Mouse (Mus musculus) adrenal gland, adult 8-10 months (tissue): ENCODE measurements at regions not wholly inside any gene's neighbourhood (a gene's known extent, or its start where the extent isn't known, plus 50 kb on each side); places are given as distances from the start of the nearest gene placed in this dataset.

Source experiments
- DNase-seq: peaks from one replicate; pipeline ENCODE4 v3.0.0; 2022

DNA sequence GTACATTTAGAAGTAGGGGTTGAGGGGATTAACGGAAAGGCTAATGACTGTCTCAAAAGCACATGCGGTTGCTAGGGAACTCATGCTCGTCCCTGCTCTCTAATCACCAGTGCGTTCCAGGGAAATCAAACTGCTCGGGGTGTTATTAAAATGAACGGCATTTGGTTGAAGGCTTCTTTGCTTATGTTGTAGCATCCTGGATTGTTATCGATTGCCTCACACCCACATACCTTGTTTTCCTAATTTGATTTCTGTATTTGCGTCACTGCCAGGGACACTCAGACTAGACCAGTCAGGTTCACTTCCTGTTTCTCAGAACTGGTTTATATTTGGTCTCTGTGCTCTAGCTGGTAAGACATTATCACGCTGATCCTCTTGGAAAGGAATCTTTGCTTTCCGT, 177.0 kb upstream of the Mkln1 start:
- no peak for DNase-seq

DNA sequence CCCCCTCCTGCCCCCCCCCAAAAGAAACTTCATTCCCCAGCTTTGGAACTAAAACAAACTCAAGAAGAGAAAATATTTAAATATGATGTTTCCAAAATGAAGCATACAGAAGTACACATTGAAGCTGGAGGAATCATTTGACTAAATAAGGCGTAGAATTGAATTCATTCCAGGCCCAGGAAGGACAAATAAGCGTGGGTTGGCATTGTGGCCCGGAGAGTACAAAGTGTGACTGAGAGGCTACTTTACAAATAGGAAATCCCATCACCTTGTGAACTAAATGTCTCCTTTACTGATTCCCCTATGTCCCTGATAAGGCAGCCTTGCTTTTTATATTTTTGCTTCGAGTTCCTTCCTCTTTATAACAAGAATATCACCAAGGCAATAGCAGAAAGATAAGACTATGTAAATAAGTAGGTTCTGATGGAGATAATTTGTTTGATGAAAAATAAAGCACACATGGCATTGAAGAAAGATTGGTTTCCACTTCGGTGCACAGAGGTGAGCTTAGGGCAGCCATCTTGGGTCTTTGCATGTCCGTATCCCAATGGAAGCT, 176.4 kb upstream of the Mkln1 start:
- DNase-seq, result no peak

- DNase-seq, result no peak
Observed at GRCm38 (mm10) chr6:31227406-31227805, 171.1 kb upstream of the Mkln1 start.

DNA sequence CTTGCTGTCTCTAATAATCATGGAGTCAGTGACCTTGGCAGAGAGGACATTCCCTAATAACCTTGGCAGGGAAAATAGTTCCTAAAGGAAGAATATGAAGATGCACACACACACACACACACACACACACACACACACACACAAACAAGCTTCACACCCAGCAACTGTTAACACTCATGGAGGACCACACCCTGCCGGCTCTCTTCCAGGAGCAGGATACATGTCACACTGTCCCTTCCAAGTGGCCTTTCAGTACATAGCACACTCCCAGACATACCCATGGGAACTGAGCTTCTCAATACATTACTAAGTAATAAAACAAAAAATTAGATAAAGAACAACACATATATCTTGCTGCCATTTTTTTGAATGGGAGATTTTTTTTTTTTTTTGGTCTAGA, 170.5 kb upstream of the Mkln1 start:
- DNase-seq, result no peak

DNA sequence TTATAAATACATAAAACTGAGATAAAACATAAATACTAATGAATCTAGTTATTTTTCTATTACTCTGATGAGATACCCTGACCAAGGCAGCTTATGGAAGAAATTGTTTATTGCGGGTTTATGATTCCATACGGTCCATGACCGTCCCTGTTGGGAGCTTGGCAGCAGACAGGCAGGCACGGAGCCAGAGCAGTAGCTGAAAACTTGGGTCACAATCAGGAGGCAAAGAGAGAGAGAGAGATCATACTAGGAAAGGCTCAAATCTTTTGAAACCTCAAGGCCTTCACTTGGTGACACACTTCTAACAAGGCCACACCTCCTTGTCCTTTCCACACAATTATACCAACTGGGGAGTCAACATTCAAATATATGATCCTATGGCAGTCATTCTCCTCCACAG, 166.7 kb upstream of the Mkln1 start:
- DNase-seq, result peak; percentile 45

DNA sequence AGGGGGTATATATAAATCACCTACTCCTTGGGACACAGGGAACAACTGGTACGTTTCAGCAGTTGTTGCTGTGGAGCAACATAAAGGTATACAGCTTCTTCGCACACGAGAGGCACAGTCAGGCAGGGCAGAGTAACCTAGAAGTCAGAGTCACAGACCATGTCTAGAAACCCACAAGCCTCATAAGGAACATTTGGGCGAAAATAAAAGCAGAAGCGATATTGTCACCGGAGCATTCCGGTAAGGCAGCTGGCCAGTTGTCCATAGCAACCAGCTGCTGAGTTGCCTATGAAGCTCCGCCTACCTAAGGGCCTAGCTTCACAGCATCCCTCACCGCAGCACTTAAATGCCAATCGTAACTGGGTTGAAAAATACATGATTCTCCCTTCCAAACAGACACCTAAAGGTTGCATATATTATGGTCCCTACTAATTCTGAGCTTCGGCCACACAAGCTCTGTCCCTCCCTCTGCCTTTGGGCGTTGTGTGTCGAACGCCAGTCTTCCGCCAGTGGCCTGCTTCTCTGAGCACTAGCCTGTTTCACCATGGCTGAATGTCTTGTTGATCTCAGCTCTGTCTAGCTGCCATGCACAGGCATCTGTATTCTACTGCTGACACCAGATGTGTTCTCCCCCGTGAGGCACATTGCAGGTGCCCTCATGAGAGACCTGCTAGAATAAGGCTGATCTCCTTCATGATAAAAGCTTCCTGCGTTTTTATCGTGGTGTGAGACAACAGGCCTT, 165.1 kb upstream of the Mkln1 start:
- no peak for DNase-seq

DNA sequence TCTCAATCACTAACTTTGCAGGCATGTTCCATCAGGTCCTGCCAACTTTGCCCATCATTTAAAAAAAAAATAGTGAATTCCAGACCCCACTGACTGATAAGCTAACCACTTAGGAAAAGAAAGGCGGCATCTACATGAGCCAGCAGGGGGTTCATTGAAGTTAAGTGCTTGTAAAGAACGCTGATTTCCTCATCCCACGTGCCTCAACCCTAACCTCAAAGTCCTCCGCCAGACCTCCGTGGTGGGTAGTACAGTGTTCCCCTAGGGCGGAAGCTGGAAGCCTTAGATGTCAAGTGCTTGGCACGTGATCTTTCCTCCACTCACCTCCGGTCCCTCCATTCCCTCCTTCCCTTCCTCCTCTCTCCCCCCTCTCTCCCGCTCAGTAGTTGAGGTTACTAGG, 158.5 kb upstream of the Mkln1 start:
- DNase-seq, result no peak

DNA sequence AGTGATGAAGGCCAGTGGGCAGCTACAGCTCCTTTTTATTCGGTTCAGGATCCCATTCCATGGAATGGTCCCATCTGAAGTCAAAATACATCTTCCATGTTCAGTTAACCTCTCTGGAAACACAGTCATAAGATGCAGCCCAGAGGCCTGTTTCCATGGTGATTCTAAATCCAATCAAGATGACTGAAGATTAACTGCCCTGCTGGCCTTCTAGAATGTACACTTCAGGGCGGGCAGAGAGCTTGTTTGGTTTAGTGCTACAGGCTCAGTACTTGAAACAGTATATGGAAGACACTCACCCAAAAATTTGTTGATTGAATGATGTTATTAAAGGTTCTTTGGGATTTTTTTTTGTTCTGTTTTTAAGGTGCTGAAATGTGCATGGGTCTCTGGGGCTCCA, 148.0 kb upstream of the Mkln1 start:
- DNase-seq, result no peak

DNA sequence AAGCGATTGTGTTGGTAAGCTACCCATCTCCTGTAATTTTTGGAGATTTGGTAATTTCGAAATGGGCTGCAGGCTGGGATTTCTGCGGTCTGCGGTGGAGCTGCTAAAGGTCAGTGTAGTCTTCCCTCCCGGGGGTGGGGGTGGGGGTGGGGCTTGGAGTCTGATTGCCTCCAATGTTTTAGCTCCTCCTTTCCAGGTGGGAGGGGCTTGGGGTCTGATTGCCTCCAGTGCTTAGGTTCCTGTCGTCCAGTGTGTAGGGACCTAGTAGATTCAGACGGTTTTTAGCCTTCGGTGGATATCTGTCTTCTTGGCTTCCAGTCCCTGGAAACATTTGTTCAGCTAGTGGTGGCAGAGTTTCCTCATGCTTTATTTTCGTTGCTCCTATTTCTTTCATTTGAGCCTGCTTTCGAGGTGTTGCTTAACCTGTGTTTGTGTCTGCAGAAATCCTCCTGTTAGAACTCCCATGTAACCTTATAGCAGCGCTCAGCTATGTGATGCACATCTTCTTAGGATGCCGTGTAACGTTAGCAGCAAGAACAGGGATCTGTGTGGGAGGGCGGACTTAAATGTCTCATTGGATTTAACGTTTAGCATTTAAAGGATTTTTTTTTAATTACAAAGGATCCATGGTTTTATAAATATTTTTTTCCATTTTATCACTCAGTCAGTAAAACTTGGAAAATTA, 145.1 kb upstream of the Mkln1 start:
- DNase-seq, result peak; percentile 42

DNA sequence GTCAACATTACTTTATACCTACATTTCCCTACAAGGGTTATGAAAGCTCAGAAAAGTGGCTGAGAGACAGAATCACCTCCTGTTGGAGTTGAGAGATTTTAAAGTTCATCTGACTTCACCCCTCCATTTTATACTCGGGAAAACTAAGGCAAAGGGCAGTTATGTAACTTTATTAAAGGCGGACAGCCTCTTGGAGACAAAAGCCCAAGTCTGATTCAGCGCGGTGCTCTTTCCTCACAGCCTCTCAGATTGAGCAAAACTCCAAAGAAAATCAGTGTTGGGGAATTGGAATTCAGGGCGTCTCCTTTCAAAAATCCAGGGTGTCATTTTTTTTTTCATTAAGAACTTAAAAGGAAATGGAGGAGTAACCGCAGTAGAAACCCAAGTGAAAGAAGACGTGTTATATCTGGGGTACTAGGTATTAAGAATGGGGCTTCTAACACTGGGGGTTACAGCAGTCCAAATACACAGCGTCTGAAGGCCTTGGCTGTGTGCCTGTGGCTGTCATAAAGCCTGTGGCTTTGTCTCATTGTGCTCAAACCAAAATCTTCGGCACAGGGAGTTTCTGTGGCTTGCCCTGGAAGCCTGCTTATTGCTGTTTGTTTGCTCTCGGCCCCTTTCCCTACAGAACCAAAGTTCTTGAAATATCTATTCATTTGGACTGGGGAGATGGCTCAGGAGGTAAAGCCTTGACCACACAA, 137.7 kb upstream of the Mkln1 start:
- peak; percentile 51 for DNase-seq

DNA sequence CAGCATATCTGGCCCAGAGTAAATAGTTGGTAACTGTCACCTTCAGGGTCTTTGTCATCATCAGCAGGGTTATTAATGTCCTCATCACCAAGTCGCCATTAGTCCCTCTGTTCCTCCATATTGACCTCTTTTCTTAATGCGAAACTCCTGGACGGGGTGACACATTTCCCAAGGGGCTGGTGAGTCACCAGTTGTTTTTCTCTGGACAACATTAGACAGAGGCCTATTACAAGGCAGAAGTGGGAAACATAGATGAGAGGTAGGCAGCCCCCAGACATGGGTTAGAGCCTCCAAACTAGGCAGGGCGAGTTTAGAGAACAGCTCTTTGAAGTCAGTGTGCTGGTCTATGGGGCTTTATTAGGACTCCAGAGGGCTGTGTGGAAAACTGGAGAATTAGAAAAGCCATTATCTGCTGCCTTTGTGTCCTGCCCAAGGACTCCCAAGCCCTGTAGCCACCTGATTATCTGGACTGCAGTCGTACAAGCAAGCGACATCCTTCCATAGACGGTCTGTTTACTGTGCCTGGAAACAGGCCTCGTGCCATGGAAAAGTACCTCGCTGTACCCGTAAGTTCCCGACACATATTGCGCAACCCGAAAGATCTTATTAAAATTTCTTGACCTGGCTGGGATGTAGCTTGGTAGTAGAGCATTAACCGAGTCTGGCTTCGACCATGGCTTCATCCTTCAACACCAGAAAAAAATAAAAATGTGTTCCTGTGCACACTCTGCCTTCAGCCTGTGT, 136.6 kb upstream of the Mkln1 start:
- peak; percentile 46 for DNase-seq

- no peak for DNase-seq
Observed at GRCm38 (mm10) chr6:31262651-31263050, 135.9 kb upstream of the Mkln1 start.

DNA sequence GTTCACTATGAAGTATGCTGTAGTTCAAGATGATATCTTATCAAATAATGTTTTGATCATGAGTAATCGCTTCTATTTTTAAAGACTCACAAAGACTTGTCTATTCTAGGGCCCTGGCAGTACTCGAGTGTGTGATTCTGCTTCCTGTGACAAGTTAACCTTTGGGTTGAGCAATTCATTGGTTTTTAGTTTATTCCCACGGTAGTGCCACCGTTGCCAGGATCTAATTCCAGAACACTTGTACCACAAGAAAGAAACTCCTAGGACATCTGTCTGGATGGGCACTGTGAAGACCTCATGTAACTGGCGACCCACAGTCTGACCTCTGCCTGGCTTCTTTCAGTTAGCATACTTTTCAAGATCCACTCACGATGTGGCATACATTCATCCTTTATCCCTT, 134.7 kb upstream of the Mkln1 start:
- no peak for DNase-seq

GRCm38 (mm10) chr6:31266441-31267040, 132.0 kb upstream of the Mkln1 start:
- no peak for DNase-seq

DNA sequence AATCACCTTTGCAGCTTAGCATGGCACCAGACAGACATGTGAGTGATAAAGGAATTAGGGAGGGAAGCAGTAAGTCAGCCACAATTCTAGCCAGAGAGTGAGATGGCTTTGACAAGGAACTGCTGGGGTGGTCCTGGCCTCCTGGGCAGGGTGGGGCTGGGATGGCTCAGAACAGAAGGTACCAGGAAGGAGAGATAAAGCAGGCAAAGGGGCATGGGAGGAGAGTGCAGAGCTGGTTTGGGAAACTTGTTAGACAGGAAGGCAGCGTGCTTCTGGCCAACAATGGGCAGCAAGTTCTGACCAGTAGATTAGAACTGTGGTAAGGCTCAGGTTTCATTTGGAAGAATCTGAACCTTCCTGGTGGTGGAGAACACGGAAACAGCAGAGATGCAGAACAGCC, 130.5 kb upstream of the Mkln1 start:
- DNase-seq, result no peak

DNA sequence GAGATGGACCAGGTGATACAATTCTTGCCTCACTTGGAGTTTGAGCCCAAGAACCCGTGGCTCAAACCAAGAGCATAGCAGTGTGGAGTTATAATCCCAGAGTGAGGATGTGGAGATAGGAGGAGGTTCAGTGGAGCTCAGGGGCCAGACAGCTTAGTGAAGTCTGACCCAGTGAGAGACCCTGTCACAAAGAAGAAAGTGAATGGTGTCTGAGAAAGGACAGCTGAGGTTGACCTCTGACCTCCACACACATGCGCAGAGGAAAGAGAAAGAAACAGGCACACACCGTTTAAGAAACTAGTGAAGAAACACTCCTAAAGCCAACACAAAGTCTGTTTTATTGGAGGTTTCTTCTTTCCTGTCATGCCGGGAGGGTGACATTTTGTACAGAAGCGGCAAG, 124.7 kb upstream of the Mkln1 start:
- no peak for DNase-seq

GRCm38 (mm10) chr6:31274236-31274635, 124.3 kb upstream of the Mkln1 start:
- no peak for DNase-seq

GRCm38 (mm10) chr6:31277792-31278191, 120.7 kb upstream of the Mkln1 start:
- no peak for DNase-seq

DNA sequence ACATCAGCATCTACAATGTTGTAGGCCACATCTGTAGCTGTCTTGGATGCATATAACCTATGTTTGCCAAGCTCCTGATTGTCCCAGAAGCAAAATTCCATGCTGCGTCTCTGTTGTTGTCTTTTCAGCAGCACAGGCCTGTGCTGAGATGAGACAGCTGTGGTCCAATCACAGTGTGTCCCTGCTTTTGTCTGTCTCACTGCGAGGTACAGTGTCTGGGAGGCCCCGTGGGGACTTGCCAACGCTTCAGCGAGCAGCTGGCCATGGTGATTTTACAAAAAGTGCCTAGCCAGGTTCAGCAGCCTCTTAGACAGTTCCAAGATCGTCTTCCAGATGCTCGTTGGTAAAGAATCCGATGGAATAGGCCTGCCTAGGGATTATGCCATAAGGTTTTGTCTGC, 114.6 kb upstream of the Mkln1 start:
- DNase-seq, result no peak

GRCm38 (mm10) chr6:31284390-31284789, 114.1 kb upstream of the Mkln1 start:
- no peak for DNase-seq

DNA sequence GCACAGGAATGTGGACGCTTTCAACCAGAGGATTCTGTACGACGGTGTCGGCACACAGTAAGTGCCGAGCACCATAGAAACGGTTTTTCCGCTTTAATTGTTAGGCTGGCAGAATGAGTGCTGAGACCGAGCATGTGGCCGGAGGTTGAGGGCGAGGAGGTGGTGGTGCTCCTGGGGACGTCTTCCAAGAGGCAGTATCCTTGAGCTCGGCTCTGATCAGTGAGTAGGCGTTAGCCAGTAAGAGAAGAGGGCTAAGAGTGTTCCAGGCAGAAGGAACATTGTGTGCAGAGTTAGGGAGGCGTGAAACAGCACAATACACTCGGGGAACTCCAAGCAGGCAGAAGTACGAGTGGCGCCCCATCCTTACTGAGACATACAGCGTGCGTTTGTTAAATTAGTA, 113.5 kb upstream of the Mkln1 start:
- DNase-seq, result no peak

DNA sequence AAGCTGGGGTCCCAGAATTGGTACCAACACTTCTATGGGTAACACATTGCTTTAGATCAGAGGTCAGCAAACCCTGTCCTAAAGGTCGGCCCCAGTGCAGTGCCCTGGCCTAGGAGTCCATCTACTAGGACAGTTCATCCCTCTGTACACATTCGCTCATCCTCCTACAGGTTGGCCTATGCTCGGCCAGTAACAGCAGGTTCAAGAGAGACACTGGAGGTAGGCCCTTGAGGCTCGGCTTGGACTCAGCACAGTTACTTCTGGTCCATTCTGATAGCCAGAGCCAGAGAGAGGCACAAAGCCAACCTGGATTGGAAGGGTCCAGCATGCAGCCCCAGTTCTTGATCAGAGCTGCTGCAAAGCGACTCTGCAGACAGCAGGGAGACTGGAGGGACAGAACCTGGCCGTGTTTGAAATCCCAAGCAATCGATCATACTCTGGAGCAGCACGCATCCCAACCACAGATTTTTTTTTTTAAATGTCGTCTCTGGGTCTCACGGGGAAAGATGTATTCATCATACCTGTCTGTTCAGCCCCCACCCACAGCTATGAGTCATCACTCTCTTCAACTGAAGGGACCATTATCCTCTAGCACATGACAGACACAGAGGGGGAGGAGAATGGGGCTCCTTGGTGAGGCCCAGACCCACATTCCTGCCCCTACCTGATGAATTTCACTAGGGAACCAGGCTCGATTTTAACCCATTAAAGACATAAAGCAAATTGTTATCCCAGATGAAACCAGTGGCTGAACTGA, 112.4 kb upstream of the Mkln1 start:
- DNase-seq, result no peak
